Mouse (Mus musculus) right cerebral cortex, postnatal 10 days (tissue): ENCODE measurements around the gene Snx21.

Experiments
- DNase-seq, 2 experiments: peaks; one replicate each; pipeline ENCODE4 v3.0.0; 2021; ENCODE audit warnings: low spot score in 2 of 2

Gene Snx21

GRCm38 (mm10) chr2:164828437-164828836 is 42.8 kb downstream of the Snx21 start, which contains the start of gene Spata25:
TSS of gene Spata25 (minus strand) at chr2:164828537.
- no peak for DNase-seq

GRCm38 (mm10) chr2:164829090-164829489 is 43.5 kb downstream of the Snx21 start:
- no peak for DNase-seq

- DNase-seq = no peak
Observed at GRCm38 (mm10) chr2:164831029-164831428, 45.4 kb downstream of the Snx21 start.

- DNase-seq = no peak
Observed at GRCm38 (mm10) chr2:164832032-164832747, 46.6 kb downstream of the Snx21 start.

- DNase-seq = peak; percentile 89 to 91
Observed at GRCm38 (mm10) chr2:164832748-164833301, 47.2 kb downstream of the Snx21 start, which contains the start of gene Ctsa. TSS of gene Ctsa (plus strand) at chr2:164832873.

GRCm38 (mm10) chr2:164833314-164833959 is 47.8 kb downstream of the Snx21 start, which contains the start of gene Neurl2:
TSS of gene Neurl2 (minus strand) at chr2:164833456.
- DNase-seq = peak; percentile 95 to 97

- DNase-seq = no peak
Observed at GRCm38 (mm10) chr2:164834531-164834930, 48.9 kb downstream of the Snx21 start.

- no peak for DNase-seq
Observed at GRCm38 (mm10) chr2:164835164-164835563, 49.5 kb downstream of the Snx21 start.
